Mouse (Mus musculus) kidney, adult 2 months (tissue): ENCODE results near the gene Npas3. TPM values are rescaled to one million over a fixed set of nuclear protein-coding genes. Genes with fewer than 3 reads are reported as not detected.
A peak's percentile ranks its signal among the peaks of the same experiment; 100 is the strongest.

Source experiments
- DNase-seq: peaks from one replicate; pipeline ENCODE4 v3.0.0; 2021
- H3K27ac ChIP-seq: fragments of 200-500 bp; 2 replicates; pipeline ENCODE4 v1.5.1; 2012; ENCODE audit warnings: low read depth, low read length, control low read depth, inconsistent platforms; ENCODE audit not compliant: insufficient read depth
- H3K27me3 ChIP-seq: fragments of 200-500 bp; replicated peaks from 2 replicates; pipeline ENCODE4 v1.6.1; 2012; ENCODE audit warnings: mild to moderate bottlenecking, moderate library complexity, low read length, inconsistent platforms; ENCODE audit not compliant: control insufficient read depth, insufficient read depth
- H3K36me3 ChIP-seq: fragments of 200-500 bp; 2 replicates; pipeline ENCODE4 v1.6.1; 2012; ENCODE audit warnings: mild to moderate bottlenecking, moderate library complexity, low read length, inconsistent platforms; ENCODE audit not compliant: control insufficient read depth, insufficient read depth
- H3K4me1 ChIP-seq: fragments of 200-500 bp; 2 replicates; pipeline ENCODE4 v1.6.1; 2011; ENCODE audit warnings: low read length; ENCODE audit not compliant: control insufficient read depth, insufficient read depth
- H3K4me3 ChIP-seq: fragments of 200-500 bp; 2 replicates; pipeline ENCODE4 v1.5.1; 2011; ENCODE audit warnings: mild to moderate bottlenecking, low read depth, low read length, control low read depth; ENCODE audit not compliant: insufficient read depth
- CTCF ChIP-seq: fragments of 200-500 bp; conservative IDR thresholded peaks from 2 replicates; pipeline ENCODE4 v1.5.1; 2011; ENCODE audit warnings: low read depth, mild to moderate bottlenecking, control low read depth, low read length, moderate library complexity, mixed read lengths; ENCODE audit not compliant: insufficient read depth, insufficient read length
- POLR2A ChIP-seq: fragments of 200-500 bp; IDR thresholded peaks from one replicate; pipeline ENCODE4 v1.6.1; 2011; ENCODE audit warnings: low read depth, low read length, control low read depth
- WGBS: fragments of 180-500 bp; shearing (Covaris S2); methylation state at CpG from one replicate; pipeline ENCODE4 v1.1.7; 2018; 5-methylcytosine and 5-hydroxymethylcytosine counted together
- polyA plus RNA-seq: library from polyadenylated mRNA; depleted of rRNA; stranded (reverse); fragments of >200 nt; gene quantifications from 2 replicates; pipeline ENCODE4 v1.2.3, GENCODE M21; 2012

Npas3 gene
- polyA plus RNA-seq, 1 experiment = 0.11 TPM

- no peak for TF ChIP-seq CTCF
- no peak for TF ChIP-seq POLR2A
Measured at GRCm38 (mm10) chr12:53467549-53467948, 219.1 kb downstream of the Npas3 start.

DNA sequence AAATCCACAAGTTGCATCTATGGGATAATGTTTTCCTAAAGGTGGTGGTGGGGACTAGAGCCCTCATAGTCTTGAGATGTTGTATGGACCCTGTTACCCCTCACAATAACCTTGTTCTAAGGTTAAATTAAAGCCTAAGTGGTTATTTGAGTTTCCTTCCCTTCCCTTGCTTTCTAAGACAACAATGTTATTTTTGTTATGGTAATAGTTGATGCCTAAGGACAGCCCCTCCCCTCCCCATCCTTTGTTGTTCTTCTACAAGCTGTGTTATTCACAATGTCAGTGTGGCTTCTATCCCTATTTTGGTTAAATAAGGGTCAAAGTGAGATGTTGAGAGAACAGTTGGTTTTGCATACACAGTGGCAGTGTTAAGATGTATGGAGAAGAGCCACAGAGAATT, 226.0 kb downstream of the Npas3 start:
- Histone ChIP-seq H3K27ac (no peak overlapping the region), H3K4me3 (no peak overlapping the region), H3K36me3 (no peaks in the 10 kb centered on the region), H3K27me3 (no peaks in the 10 kb centered on the region), H3K4me1 (no peaks in the 10 kb centered on the region)
- no peak for DNase-seq
- TF ChIP-seq CTCF (no peak), POLR2A (no peak)

More at GRCm38 (mm10) chr12:53467549-53467948, 219.1 kb downstream of the Npas3 start:
- no peaks in the 10 kb centered on the region for H3K36me3 ChIP-seq
- no peaks in the 10 kb centered on the region for H3K27me3 ChIP-seq
- no peak for DNase-seq
- H3K4me3 ChIP-seq = no peak overlapping the region
- H3K27ac ChIP-seq = no peak overlapping the region
- H3K4me1 ChIP-seq = no peaks in the 10 kb centered on the region

GRCm38 (mm10) chr12:53484924-53485323, 236.4 kb downstream of the Npas3 start:
- TF ChIP-seq CTCF = no peak
- TF ChIP-seq POLR2A = no peak
- H3K4me3 ChIP-seq = no peak overlapping the region
- H3K36me3 ChIP-seq = no peaks in the 10 kb centered on the region
- DNase-seq = no peak
- H3K4me1 ChIP-seq = no peaks in the 10 kb centered on the region
- no peak overlapping the region for H3K27ac ChIP-seq
- WGBS = 54% methylated on average over 6 of the region's 6 CpGs
- H3K27me3 ChIP-seq = no peaks in the 10 kb centered on the region

- TF ChIP-seq POLR2A = no peak
- no peak for TF ChIP-seq CTCF
- Histone ChIP-seq H3K4me3 (no peak overlapping the region), H3K4me1 (no peaks in the 10 kb centered on the region), H3K27me3 (no peaks in the 10 kb centered on the region), H3K36me3 (no peaks in the 10 kb centered on the region), H3K27ac (no peak overlapping the region)
- no peak for DNase-seq
Measured at GRCm38 (mm10) chr12:53496386-53496785, 247.9 kb downstream of the Npas3 start.

DNA sequence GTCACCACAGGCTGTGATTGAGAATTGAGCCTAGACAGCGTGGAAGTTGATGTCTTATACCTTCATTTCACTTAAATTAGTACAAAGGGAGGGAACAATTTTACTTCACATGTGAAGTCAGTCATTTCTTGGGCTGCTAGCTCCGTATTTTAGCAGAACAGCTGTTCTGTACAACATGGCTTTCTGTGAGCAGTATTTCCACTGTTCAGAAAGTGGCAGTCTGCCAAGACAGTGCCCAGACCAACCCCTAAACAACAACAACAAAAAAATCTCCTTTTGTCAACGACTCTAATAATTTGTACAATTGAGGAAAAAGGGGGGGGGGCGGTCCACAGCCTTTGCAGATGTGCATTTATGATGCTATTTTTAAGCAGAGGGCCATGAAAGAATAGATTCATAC, 266.4 kb downstream of the Npas3 start:
- H3K27me3 ChIP-seq = no peaks in the 10 kb centered on the region
- TF ChIP-seq CTCF (no peak), POLR2A (no peak)
- no peaks in the 10 kb centered on the region for H3K36me3 ChIP-seq
- WGBS = 67% methylated on average over 4 of the region's 4 CpGs
- no peaks in the 10 kb centered on the region for H3K4me1 ChIP-seq
- DNase-seq = no peak
- H3K27ac ChIP-seq = no peak overlapping the region
- no peak overlapping the region for H3K4me3 ChIP-seq

DNA sequence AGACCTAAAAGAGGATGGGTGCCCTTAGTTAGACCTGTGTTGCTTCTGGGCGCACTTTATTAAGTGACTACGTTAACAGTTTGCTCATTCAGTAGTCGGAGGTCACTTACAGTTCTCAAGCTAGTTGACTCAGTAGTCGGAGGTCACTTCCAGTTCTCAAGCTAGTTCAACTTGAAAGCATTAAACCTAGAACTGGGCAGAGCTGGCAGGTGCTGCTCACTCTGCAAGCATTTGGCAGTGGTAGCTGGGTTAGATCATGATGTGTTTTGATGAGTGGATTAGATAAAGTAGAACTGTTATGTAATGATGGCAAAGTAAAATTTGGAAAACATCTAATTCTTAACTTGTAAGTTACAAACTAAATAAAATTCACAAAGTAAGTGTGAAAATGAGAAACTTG, 271.1 kb downstream of the Npas3 start:
- Histone ChIP-seq H3K27ac (no peak overlapping the region), H3K4me1 (no peaks in the 10 kb centered on the region), H3K4me3 (no peak overlapping the region), H3K27me3 (no peaks in the 10 kb centered on the region), H3K36me3 (no peaks in the 10 kb centered on the region)
- DNase-seq = peak; percentile 21
- TF ChIP-seq CTCF (no peak), POLR2A (no peak)
- WGBS = 50% methylated on average over 4 of the region's 4 CpGs

GRCm38 (mm10) chr12:53522631-53523030, 274.2 kb downstream of the Npas3 start:
- Histone ChIP-seq H3K4me3 (no peak overlapping the region), H3K27me3 (no peaks in the 10 kb centered on the region), H3K4me1 (no peaks in the 10 kb centered on the region), H3K27ac (no peak overlapping the region), H3K36me3 (no peaks in the 10 kb centered on the region)
- no peak for DNase-seq
- WGBS = 65% methylated on average over 5 of the region's 5 CpGs
- TF ChIP-seq CTCF (no peak), POLR2A (no peak)

GRCm38 (mm10) chr12:53527046-53527445, 278.6 kb downstream of the Npas3 start:
- Histone ChIP-seq H3K4me1 (no peaks in the 10 kb centered on the region), H3K27ac (no peak overlapping the region), H3K4me3 (no peak overlapping the region), H3K36me3 (no peaks in the 10 kb centered on the region), H3K27me3 (no peaks in the 10 kb centered on the region)
- no peak for DNase-seq
- 92% methylated on average over 3 of the region's 3 CpGs for WGBS
- TF ChIP-seq CTCF (no peak), POLR2A (no peak)
